ENCODE assay signal across 33 mouse cellular contexts in the genomic region with DNA sequence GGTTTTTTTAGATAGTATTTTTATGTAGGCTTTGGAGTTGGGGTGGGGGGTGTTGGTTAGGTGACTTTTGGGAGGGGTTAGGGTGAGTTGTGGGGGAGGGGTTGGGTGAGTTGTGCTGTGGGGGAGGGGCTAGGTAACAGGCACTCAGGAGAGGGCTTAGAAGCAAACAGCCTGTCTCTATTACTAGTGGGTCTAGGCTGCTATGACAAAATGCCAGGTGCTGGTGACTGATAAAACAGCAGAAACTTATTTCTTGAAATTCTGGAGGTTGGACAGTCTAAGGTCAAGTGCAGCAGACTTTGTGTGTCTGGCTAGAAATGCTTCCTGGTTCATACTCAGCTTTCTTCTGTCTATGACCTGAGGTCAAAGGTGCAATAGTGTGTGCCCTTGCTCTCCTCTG. TPM values are rescaled to one million over a fixed set of nuclear protein-coding genes. Genes with fewer than 3 reads are reported as not detected.
A peak's percentile ranks its signal among the peaks of the same experiment; 100 is the strongest.
DNase-seq lines count a peak whose midpoint lies in the region; ATAC-seq and TF ChIP-seq lines count a peak whose summit lies in the region.
"Had no signal": no experiment of that assay in that cellular context is flagged by ENCODE, and none has a peak within 500 bp of the region (broad histone marks: within the 10 kb centered on the region; RNA-seq: fewer than 3 reads in every experiment).

No protein-coding gene starts in this region.

- H3K9ac ChIP-seq in liver, embryonic 13.5 days = peak overlapping the region; percentile 66
- H3K9ac ChIP-seq: embryonic facial prominence, embryonic 13.5 days; forebrain, embryonic 13.5 days; heart, embryonic 13.5 days; kidney, embryonic 15.5 days; limb, embryonic 13.5 days; lung, embryonic 14.5 days; midbrain, embryonic 15.5 days; neural tube, embryonic 15.5 days; stomach, embryonic 15.5 days had no signal

- H3K4me3 ChIP-seq in liver, embryonic 13.5 days (replicated peaks) = no peak overlapping the region
- no peak overlapping the region for H3K4me3 ChIP-seq in cerebellum, adult 2 months (replicated peaks; ENCODE audit: insufficient read depth, low read depth, low read length)
- H3K4me3 ChIP-seq: embryonic facial prominence, embryonic 13.5 days; erythroblast, embryonic 14.5 days; forebrain, embryonic 13.5 days; gastrocnemius, adult 2 months; heart, embryonic 13.5 days; kidney, embryonic 15.5 days; limb, embryonic 13.5 days; midbrain, embryonic 10.5 days; midbrain, embryonic 15.5 days; neural tube, embryonic 15.5 days; stomach, embryonic 15.5 days had no signal

- no peak for TF ChIP-seq CTCF in cerebellum, adult 2 months (IDR thresholded peaks at IDR 0.05; ENCODE audit: borderline replicate concordance, insufficient read depth, low read depth, low read length)

- peak overlapping the region; percentile 99 for H3K27ac ChIP-seq in liver, embryonic 13.5 days
- H3K27ac ChIP-seq in cerebellum, adult 2 months (ENCODE audit: insufficient read depth, low read length) = no peak overlapping the region
- H3K27ac ChIP-seq: embryonic facial prominence, embryonic 13.5 days; forebrain, embryonic 13.5 days; gastrocnemius, adult 2 months; heart, embryonic 13.5 days; kidney, embryonic 15.5 days; limb, embryonic 13.5 days; midbrain, embryonic 10.5 days; midbrain, embryonic 15.5 days; neural tube, embryonic 15.5 days; stomach, embryonic 15.5 days had no signal

- H3K36me3 ChIP-seq in liver, embryonic 13.5 days = no peaks in the 10 kb centered on the region
- H3K36me3 ChIP-seq: stomach, embryonic 15.5 days had no signal

- H3K9me3 ChIP-seq in liver, embryonic 13.5 days (replicated peaks) = no peaks in the 10 kb centered on the region
- H3K9me3 ChIP-seq: embryonic facial prominence, embryonic 13.5 days; forebrain, embryonic 13.5 days; heart, embryonic 13.5 days; kidney, embryonic 15.5 days; limb, embryonic 13.5 days; midbrain, embryonic 10.5 days; midbrain, embryonic 15.5 days; neural tube, embryonic 15.5 days; stomach, embryonic 15.5 days had no signal

- H3K27me3 ChIP-seq in liver, embryonic 13.5 days = no peaks in the 10 kb centered on the region
- H3K27me3 ChIP-seq in cerebellum, adult 2 months (ENCODE audit: control insufficient read depth, insufficient read depth, low read length) = no peaks in the 10 kb centered on the region
- H3K27me3 ChIP-seq: embryonic facial prominence, embryonic 13.5 days; forebrain, embryonic 13.5 days; heart, embryonic 13.5 days; kidney, embryonic 15.5 days; limb, embryonic 13.5 days; midbrain, embryonic 15.5 days; neural tube, embryonic 15.5 days; stomach, embryonic 15.5 days had no signal

- H3K4me1 ChIP-seq in liver, embryonic 13.5 days (replicated peaks) = peaks cover 87% of the 10 kb centered on the region
- no peaks in the 10 kb centered on the region for H3K4me1 ChIP-seq in cerebellum, adult 2 months (ENCODE audit: control insufficient read depth, insufficient read depth, low read length)
- H3K4me1 ChIP-seq: embryonic facial prominence, embryonic 13.5 days; forebrain, embryonic 13.5 days; midbrain, embryonic 10.5 days; midbrain, embryonic 15.5 days; stomach, embryonic 15.5 days had no signal

- H3K4me2 ChIP-seq in liver, embryonic 13.5 days = peak overlapping the region; percentile 15
- H3K4me2 ChIP-seq: embryonic facial prominence, embryonic 13.5 days; forebrain, embryonic 13.5 days; heart, embryonic 13.5 days; kidney, embryonic 15.5 days; limb, embryonic 13.5 days; lung, embryonic 14.5 days; midbrain, embryonic 15.5 days; neural tube, embryonic 15.5 days; stomach, embryonic 15.5 days had no signal

- DNase-seq in ZHBTc4 (ENCODE audit: low read depth, low spot score) = peak; percentile 19
- DNase-seq in liver, embryonic 13.5 days = peak; percentile 47
- no peak for DNase-seq in cerebellum, adult 2 months
- no peak for DNase-seq in cerebellum, adult 18-20 months
- DNase-seq: adrenal gland, postnatal 25 days; B cell, adult 2 months; cerebellum, adult 9-10 months; embryo, embryonic 11 days; gastrocnemius, adult 2 months; gastrocnemius, postnatal 36 days; heart, adult 18-20 months; heart, postnatal 10 days; kidney, adult 18-20 months; kidney, postnatal 25 days; lung, embryonic 14.5 days; lung, postnatal 14 days; retina, postnatal 1 day; right cerebral cortex, postnatal 25 days; thymus, postnatal 14 days had no signal

- TF ChIP-seq POLR2A in cerebellum, adult 2 months (IDR thresholded peaks at IDR 0.05; ENCODE audit: borderline replicate concordance, insufficient read depth, low read length) = no peak

- ATAC-seq in erythroblast, adult 5-6 weeks (replicated peaks; ENCODE audit: low FRiP score, poor library complexity, severe bottlenecking) = peak; percentile 57
- peak; percentile 32 for ATAC-seq in liver, embryonic 13.5 days (ENCODE audit: low read depth)
- peak; percentile 24 for ATAC-seq in megakaryocyte-erythroid progenitor cell, adult 5-6 weeks (replicated peaks; ENCODE audit: low FRiP score, low TSS enrichment, poor library complexity, severe bottlenecking)
- no peak for ATAC-seq in activated CD4-positive, CD25-positive, alpha-beta regulatory T cell, adult 4 months
- ATAC-seq: forebrain, embryonic 13.5 days; hindbrain, embryonic 16.5 days; midbrain, embryonic 15.5 days had no signal

RNA-seq across cellular contexts. Expression of gene Mboat2, which starts 56.1 kb away (rescaled TPM):
- total RNA-seq in erythroblast, adult 5-6 weeks (2015; ENCODE audit: low replicate concordance) = 14.0 and 15.4 TPM in 2 replicates
- 22.3 and 28.5 TPM in 2 replicates for total RNA-seq in erythroblast, adult 5-6 weeks (2017; ENCODE audit: low replicate concordance)
- polyA plus RNA-seq in liver, embryonic 13.5 days (2015; fragmentation: Nextera tagmentation; extraction: Ambion mirVana) = 5.3 and 5.9 TPM in 2 replicates
- 16.7 and 19.5 TPM in 2 replicates for total RNA-seq in megakaryocyte-erythroid progenitor cell, adult 5-6 weeks (2014; fragmentation: Nextera tagmentation)
- 21.3 and 38.1 TPM in 2 replicates for total RNA-seq in megakaryocyte-erythroid progenitor cell, adult 5-6 weeks (2017)
- 21.7 and 24.0 TPM in 2 replicates for polyA plus RNA-seq in cerebellum, adult 2 months (2012; rRNA removed)
- polyA plus RNA-seq in activated CD4-positive, CD25-positive, alpha-beta regulatory T cell, adult 4 months (2017; shearing (Covaris generic)) = under 1 TPM in 1 of 2 experiments, not detected in 1; 0.27 TPM

Comparison
In these comparisons a context has a peak if more than half of its experiments do, and no peak if none do; other contexts are left out.
1. DNase-seq: peak in ZHBTc4 (single experiment) and liver, embryonic 13.5 days (single experiment); none in cerebellum, adult 2 months (0 of 2) and cerebellum, adult 18-20 months (0 of 2).